Mouse (Mus musculus) hindbrain, embryonic 14.5 days (tissue): ENCODE measurements at regions not wholly inside any gene's neighbourhood (a gene's known extent, or its start where the extent isn't known, plus 50 kb on each side); places are given as distances from the start of the nearest gene placed in this dataset.

ENCODE experiments used
- ATAC-seq: fragments of 200-750 bp; cut with Nextera tagmentation; 2 replicates; pipeline ENCODE4 v1.8.0; 2017; ENCODE audit warnings: moderate number of reproducible peaks, mild to moderate bottlenecking, moderate TSS enrichment, moderate library complexity; ENCODE audit not compliant: low FRiP score
- DNase-seq: peaks from one replicate; pipeline ENCODE4 v3.0.0-alpha.2; 2015; ENCODE audit warnings: low spot score
- H3K27ac ChIP-seq: fragments of 300-500 bp; sonication (generic); 2 replicates; pipeline ENCODE4 v1.5.1; 2014; ENCODE audit warnings: mild to moderate bottlenecking, moderate library complexity
- H3K27me3 ChIP-seq: fragments of 300-500 bp; sonication (generic); 2 replicates; pipeline ENCODE4 v1.6.1; 2014; ENCODE audit warnings: mild to moderate bottlenecking, low read length, mixed read lengths; ENCODE audit not compliant: control insufficient read depth, insufficient read depth
- H3K36me3 ChIP-seq: fragments of 300-500 bp; sonication (generic); replicated peaks from 2 replicates; pipeline ENCODE4 v1.6.1; 2014; ENCODE audit not compliant: control insufficient read depth, insufficient read depth
- H3K4me1 ChIP-seq: fragments of 300-500 bp; sonication (generic); replicated peaks from 2 replicates; pipeline ENCODE4 v1.6.1; 2014; ENCODE audit warnings: antibody characterized with exemption, low read length, mixed read lengths; ENCODE audit not compliant: control insufficient read depth, insufficient read depth
- H3K4me2 ChIP-seq: fragments of 300-500 bp; sonication (generic); replicated peaks from 2 replicates; pipeline ENCODE4 v1.6.1; 2014; ENCODE audit warnings: mild to moderate bottlenecking, moderate library complexity
- H3K4me3 ChIP-seq: fragments of 300-500 bp; sonication (generic); replicated peaks from 2 replicates; pipeline ENCODE4 v1.5.1; 2014; ENCODE audit warnings: mild to moderate bottlenecking, low read length
- H3K9ac ChIP-seq: fragments of 300-500 bp; sonication (generic); 2 replicates; pipeline ENCODE4 v1.6.1; 2014
- H3K9me3 ChIP-seq: fragments of 300-500 bp; sonication (generic); 2 replicates; pipeline ENCODE4 v1.6.1; 2016; ENCODE audit warnings: low read length; ENCODE audit not compliant: control insufficient read depth
- WGBS: fragments of 180-500 bp; shearing (Covaris S2); extraction: QIAGEN DNeasy Blood & Tissue Kit; methylation state at CpG from one replicate; pipeline ENCODE4 v1.1.7; 2014; 5-methylcytosine and 5-hydroxymethylcytosine counted together

DNA sequence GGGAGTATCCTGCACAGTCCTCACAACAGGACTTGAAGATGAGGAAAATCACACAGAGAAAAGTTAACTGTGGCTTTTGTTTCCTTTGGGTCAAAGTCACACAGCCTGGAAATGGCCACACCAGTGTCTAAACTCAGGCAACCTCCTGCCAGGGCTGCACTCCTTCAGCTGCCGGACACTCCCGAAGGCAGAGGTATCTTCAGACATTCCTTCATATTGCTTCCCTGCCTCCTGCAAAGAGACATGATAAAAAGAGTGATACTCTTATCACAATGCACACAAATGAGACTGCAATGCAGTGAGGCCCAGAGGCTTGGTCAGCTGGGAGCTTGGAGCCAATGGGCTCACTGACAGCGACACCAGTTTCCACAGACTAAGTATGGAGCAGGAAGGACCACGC lies 243.4 kb upstream of the Smlr1 start:
- no peaks in the 10 kb centered on the region for H3K36me3 ChIP-seq
- H3K9ac ChIP-seq, result no peak overlapping the region
- 93% methylated on average over 4 of the region's 4 CpGs for WGBS
- H3K4me1 ChIP-seq, result no peaks in the 10 kb centered on the region
- H3K4me2 ChIP-seq, result no peak overlapping the region
- no peaks in the 10 kb centered on the region for H3K9me3 ChIP-seq
- H3K4me3 ChIP-seq, result no peak overlapping the region
- no peak overlapping the region for H3K27ac ChIP-seq
- ATAC-seq (no peak), DNase-seq (no peak)
- no peaks in the 10 kb centered on the region for H3K27me3 ChIP-seq

DNA sequence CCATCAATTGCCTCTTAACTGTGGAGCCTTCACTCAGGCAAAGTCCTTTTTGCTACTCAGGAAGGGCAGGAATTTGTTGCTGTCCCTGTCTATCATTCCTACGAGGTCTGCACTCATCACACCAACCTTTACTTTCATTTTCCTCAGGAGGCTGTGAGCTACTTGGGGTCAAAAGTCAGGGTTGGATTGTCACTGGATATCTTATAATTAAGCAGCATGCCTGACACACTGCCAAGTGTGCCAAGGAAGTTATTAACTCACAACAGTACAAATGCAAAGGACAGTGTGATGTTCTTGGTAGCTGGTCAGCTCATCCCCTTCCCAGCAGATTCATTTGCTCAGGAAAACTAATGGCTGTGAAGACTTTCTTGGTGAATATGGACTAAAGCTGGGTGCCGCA lies 241.7 kb upstream of the Smlr1 start:
- H3K4me1 ChIP-seq, result no peaks in the 10 kb centered on the region
- H3K4me3 ChIP-seq, result no peak overlapping the region
- no peak overlapping the region for H3K27ac ChIP-seq
- ATAC-seq, result no peak
- no peak overlapping the region for H3K9ac ChIP-seq
- H3K4me2 ChIP-seq, result no peak overlapping the region
- WGBS, result 81% methylated on average over 2 of the region's 2 CpGs
- no peaks in the 10 kb centered on the region for H3K9me3 ChIP-seq
- no peaks in the 10 kb centered on the region for H3K36me3 ChIP-seq
- H3K27me3 ChIP-seq, result no peaks in the 10 kb centered on the region
- DNase-seq, result no peak

DNA sequence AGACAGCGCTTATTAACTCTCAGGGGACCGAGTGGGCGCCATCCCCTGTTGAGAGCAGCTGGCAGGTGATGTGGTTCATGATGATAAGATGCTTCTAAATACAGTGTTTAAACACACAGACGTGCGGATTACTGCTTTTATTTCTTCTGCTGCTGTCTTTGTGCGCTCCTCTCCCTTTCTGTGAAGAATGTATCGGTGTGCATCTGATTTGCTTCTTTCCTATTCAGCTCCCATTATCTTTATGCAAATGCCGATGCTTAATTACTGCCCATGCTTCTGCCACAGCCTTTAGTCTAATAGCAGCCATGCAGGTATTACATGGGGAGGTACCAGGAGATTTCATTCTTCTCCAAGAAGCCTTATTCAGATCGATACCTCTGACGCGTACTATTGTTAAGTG lies 240.6 kb upstream of the Smlr1 start:
- no peak for DNase-seq
- Histone ChIP-seq H3K9ac (no peak overlapping the region), H3K4me1 (no peaks in the 10 kb centered on the region), H3K36me3 (no peaks in the 10 kb centered on the region), H3K4me3 (no peak overlapping the region), H3K4me2 (no peak overlapping the region), H3K9me3 (no peaks in the 10 kb centered on the region), H3K27ac (no peak overlapping the region), H3K27me3 (no peaks in the 10 kb centered on the region)
- peak; percentile 59; the same call in 1 of the 2 replicates for ATAC-seq
- 59% methylated on average over 11 of the region's 11 CpGs for WGBS

DNA sequence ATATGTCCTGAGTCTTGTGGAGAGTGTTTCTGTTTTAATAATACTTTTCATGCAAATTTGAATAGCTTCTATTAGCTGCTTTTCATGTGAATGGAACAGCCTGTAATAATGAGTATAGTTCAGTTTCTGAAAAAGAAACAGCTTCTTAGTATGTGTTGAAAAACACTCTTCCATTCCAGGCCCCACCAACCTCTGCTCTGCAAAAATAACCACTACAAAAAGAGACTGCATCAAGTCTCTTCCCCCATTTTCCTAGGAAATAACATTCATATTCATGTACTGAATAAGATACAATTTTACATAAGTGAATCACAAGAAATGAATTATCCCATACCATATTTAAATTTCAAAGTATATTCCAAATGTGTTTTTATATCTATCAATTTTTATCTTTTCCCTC lies 234.0 kb upstream of the Smlr1 start:
- no peak overlapping the region for H3K4me2 ChIP-seq
- ATAC-seq, result no peak
- no peaks in the 10 kb centered on the region for H3K27me3 ChIP-seq
- no peaks in the 10 kb centered on the region for H3K36me3 ChIP-seq
- no peaks in the 10 kb centered on the region for H3K4me1 ChIP-seq
- H3K9me3 ChIP-seq, result no peaks in the 10 kb centered on the region
- H3K27ac ChIP-seq, result no peak overlapping the region
- no peak for DNase-seq
- H3K9ac ChIP-seq, result no peak overlapping the region
- H3K4me3 ChIP-seq, result no peak overlapping the region

DNA sequence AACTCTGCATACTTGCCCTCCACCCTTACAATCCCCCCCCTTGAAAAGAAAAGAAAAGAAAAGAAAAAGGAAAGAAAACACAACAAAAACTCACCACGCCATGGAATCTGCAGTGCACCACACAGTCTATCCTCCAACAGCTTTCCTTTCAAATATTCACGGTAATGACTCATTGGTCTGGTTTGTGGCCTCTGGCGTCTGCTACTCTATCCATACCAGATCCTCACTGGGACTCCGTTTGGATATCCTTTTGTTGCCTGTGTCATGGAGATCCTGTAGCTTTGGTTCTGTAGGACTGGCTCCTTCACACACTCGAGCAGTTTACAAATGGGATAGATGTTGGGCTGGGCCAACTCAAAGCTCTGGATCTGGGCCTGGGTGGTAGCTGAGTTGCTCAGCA lies 232.4 kb upstream of the Smlr1 start:
- H3K27ac ChIP-seq, result no peak overlapping the region
- H3K4me1 ChIP-seq, result no peaks in the 10 kb centered on the region
- ATAC-seq, result no peak
- WGBS, result 81% methylated on average over 5 of the region's 5 CpGs
- no peaks in the 10 kb centered on the region for H3K9me3 ChIP-seq
- H3K4me3 ChIP-seq, result no peak overlapping the region
- H3K27me3 ChIP-seq, result no peaks in the 10 kb centered on the region
- H3K36me3 ChIP-seq, result no peaks in the 10 kb centered on the region
- DNase-seq, result no peak
- no peak overlapping the region for H3K9ac ChIP-seq
- no peak overlapping the region for H3K4me2 ChIP-seq

DNA sequence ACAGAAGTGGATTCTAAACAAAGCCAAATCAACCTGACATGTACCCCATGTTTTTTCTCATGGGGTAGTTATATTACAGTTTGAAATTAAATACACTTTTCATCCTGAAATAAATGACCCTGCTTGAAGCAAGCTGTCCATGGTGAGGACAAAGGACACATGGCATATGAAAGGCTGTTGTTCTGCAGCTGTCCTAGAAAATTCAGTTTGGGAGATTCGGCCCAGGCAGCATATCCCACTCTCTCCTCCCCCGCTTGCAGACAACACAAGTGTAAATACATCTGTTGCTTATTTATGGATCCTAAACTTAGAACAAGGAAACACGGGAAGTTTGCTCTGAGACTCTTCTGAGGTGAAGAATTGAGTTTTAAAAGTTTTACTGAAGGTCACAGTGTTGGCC lies 218.2 kb upstream of the Smlr1 start:
- Histone ChIP-seq H3K36me3 (no peaks in the 10 kb centered on the region), H3K4me1 (no peaks in the 10 kb centered on the region), H3K4me3 (no peak overlapping the region), H3K27me3 (no peaks in the 10 kb centered on the region), H3K4me2 (no peak overlapping the region), H3K9me3 (no peaks in the 10 kb centered on the region), H3K9ac (no peak overlapping the region), H3K27ac (no peak overlapping the region)
- no peak for ATAC-seq
- no peak for DNase-seq
- 79% methylated on average over 3 of the region's 3 CpGs for WGBS

DNA sequence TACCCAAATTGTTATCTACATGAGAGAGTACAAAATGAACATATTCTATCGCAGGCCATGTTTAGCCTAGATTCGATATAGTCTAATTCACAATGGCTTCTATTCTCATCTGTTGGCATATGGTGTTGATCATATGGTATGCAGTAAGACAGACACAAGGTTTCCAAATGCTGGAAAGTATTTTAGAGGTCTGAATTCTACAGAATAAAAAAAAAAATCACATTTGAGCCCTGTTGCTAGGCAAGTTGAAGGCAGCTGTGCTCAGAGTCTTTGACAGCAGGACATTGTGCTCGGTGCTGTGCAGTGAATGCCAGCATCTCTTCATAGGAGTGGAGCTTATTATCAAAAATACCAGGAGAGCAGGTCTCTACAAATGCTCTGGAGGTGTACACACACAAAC lies 206.6 kb upstream of the Smlr1 start:
- 66% methylated on average over 3 of the region's 3 CpGs for WGBS
- H3K9me3 ChIP-seq, result no peaks in the 10 kb centered on the region
- H3K27me3 ChIP-seq, result no peaks in the 10 kb centered on the region
- no peak for DNase-seq
- H3K27ac ChIP-seq, result no peak overlapping the region
- H3K36me3 ChIP-seq, result no peaks in the 10 kb centered on the region
- no peak overlapping the region for H3K4me2 ChIP-seq
- H3K4me1 ChIP-seq, result no peaks in the 10 kb centered on the region
- no peak for ATAC-seq
- no peak overlapping the region for H3K4me3 ChIP-seq
- H3K9ac ChIP-seq, result no peak overlapping the region

DNA sequence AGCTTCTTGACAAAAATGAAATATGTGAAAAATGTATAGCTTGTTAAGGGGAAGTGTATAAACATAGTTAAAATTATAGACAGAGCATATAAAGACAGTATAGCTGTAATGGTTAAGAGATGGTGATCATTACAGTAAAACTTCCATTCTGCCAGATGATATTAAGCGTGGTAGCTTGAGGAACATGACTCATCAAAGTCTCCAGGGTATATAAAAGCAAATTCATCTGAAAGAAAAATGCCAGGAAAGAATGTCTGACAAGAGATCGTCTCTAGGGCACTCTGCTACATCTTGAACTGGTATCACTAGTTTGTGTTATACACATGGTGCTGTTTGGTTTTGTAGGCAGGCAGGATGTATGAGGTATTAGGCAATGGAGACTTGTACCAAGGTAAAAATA lies 204.9 kb upstream of the Smlr1 start:
- ATAC-seq (no peak), DNase-seq (no peak)
- no peaks in the 10 kb centered on the region for H3K9me3 ChIP-seq
- H3K4me1 ChIP-seq, result no peaks in the 10 kb centered on the region
- no peaks in the 10 kb centered on the region for H3K27me3 ChIP-seq
- no peak overlapping the region for H3K9ac ChIP-seq
- WGBS, result 78% methylated on average over 2 of the region's 2 CpGs
- no peak overlapping the region for H3K4me3 ChIP-seq
- H3K27ac ChIP-seq, result no peak overlapping the region
- no peak overlapping the region for H3K4me2 ChIP-seq
- no peaks in the 10 kb centered on the region for H3K36me3 ChIP-seq

DNA sequence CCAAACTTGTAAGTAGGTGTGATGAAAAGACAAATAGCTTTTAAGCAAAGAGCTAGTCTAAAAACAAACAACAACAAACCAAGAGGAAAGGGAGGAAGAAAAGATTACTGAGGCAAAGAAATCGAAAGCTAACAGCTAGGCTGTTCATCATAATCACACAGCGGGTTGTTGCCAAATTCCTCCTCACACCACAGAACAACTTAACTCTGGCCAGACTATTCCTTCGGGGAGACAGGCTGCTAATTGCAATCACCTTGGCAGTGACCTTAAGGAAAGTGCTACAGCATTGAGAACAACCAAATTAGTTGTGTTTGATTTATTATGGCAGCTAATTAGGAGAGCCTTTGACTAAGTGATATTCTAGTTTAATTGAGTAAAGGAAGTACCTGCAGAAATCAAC lies 194.4 kb upstream of the Smlr1 start:
- H3K9ac ChIP-seq, result no peak overlapping the region
- H3K4me3 ChIP-seq, result no peak overlapping the region
- DNase-seq (no peak), ATAC-seq (no peak)
- no peaks in the 10 kb centered on the region for H3K36me3 ChIP-seq
- no peak overlapping the region for H3K4me2 ChIP-seq
- no peak overlapping the region for H3K27ac ChIP-seq
- H3K27me3 ChIP-seq, result no peaks in the 10 kb centered on the region
- no peaks in the 10 kb centered on the region for H3K9me3 ChIP-seq
- WGBS, result 58% methylated on average over 3 of the region's 3 CpGs
- no peaks in the 10 kb centered on the region for H3K4me1 ChIP-seq

DNA sequence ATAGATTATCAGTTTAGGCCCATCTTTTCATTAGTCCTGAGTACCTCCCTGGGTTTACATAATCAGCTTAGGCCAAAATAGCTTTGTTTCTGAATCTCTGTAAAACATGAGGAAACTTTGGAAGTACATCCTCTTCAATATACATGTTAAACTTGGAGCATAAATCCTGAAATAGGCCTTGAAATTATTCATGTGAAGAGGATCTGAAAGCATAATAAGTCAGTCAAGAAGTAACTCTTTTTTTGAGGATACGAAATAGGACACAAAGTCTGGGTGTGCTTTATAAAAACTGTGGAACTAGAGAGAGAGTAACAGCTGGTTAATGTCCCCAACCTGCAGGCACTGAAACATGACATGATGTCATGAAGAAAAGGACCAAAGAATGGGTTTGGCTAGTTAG lies 187.9 kb upstream of the Smlr1 start:
- DNase-seq (no peak), ATAC-seq (no peak)
- H3K9ac ChIP-seq, result no peak overlapping the region
- no peaks in the 10 kb centered on the region for H3K36me3 ChIP-seq
- no peak overlapping the region for H3K4me3 ChIP-seq
- H3K27me3 ChIP-seq, result no peaks in the 10 kb centered on the region
- WGBS, result 84% methylated on average over 1 of the region's 1 CpGs
- H3K4me2 ChIP-seq, result no peak overlapping the region
- H3K4me1 ChIP-seq, result no peaks in the 10 kb centered on the region
- no peaks in the 10 kb centered on the region for H3K9me3 ChIP-seq
- no peak overlapping the region for H3K27ac ChIP-seq
